Mouse (Mus musculus): Measurements from ENCODE around the gene Hoxc8. TPM values are rescaled to one million over a fixed set of nuclear protein-coding genes. Genes with fewer than 3 reads are reported as not detected.

Gene Hoxc8
- polyA plus RNA-seq (2014; fragmentation: Nextera tagmentation; extraction: Ambion mirVana): not detected in 2 replicates

GRCm38 (mm10) chr15:102990461-102991397 is at the start of gene Hoxc8:
TSS of gene Hoxc8 (plus strand) at chr15:102990607.
- Histone ChIP-seq H3K27me3 (ENCODE audit: insufficient read depth, low read length) (peaks cover 98% of the 10 kb centered on the region), H3K4me2 (peak within 1 kb of the TSS; percentile 43; the same call in 1 of the 2 replicates), H3K4me3 (ENCODE audit: low read depth, low read length) (peak within 1 kb of the TSS; percentile 12; the same call in 1 of the 2 replicates), H3K9ac (no peak within 1 kb of the TSS), H3K4me1 (ENCODE audit: insufficient read depth) (no peaks in the 10 kb centered on the region), H3K27ac (ENCODE audit: low read depth) (no peak within 1 kb of the TSS), H3K9me3 (ENCODE audit: low read depth, low read length) (no peaks in the 10 kb centered on the region), H3K36me3 (ENCODE audit: insufficient read depth) (no peaks in the 10 kb centered on the region)
- no peak for TF ChIP-seq CTCF (IDR thresholded peaks at IDR 0.05; ENCODE audit: low read depth)
- DNase-seq (no peak), ATAC-seq (ENCODE audit: insufficient read depth) (no peak)
- WGBS: 1% methylated on average over 67 of the region's 69 CpGs

GRCm38 (mm10) chr15:102942739-102943467 is 47.5 kb upstream of the Hoxc8 start:
- no peak for ATAC-seq (ENCODE audit: insufficient read depth)
- H3K4me1 ChIP-seq (ENCODE audit: insufficient read depth): no peaks in the 10 kb centered on the region
- no peak overlapping the region for H3K27ac ChIP-seq (ENCODE audit: low read depth)
- peak overlapping the region; percentile 39; the same call in 1 of the 2 replicates for H3K4me2 ChIP-seq
- TF ChIP-seq CTCF (IDR thresholded peaks at IDR 0.05; ENCODE audit: low read depth): peak; percentile 48
- no peak overlapping the region; the same call in 1 of the 2 replicates for H3K9ac ChIP-seq
- H3K4me3 ChIP-seq (ENCODE audit: low read depth, low read length): 0 out of 2 replicates have a peak overlapping the region, but pooled peaks have one; percentile 9
- DNase-seq: no peak
- 0% methylated on average over 53 of the region's 53 CpGs for WGBS
- no peaks in the 10 kb centered on the region for H3K36me3 ChIP-seq (ENCODE audit: insufficient read depth)
- H3K27me3 ChIP-seq (ENCODE audit: insufficient read depth, low read length): peaks cover 100% of the 10 kb centered on the region
- no peaks in the 10 kb centered on the region for H3K9me3 ChIP-seq (ENCODE audit: low read depth, low read length)

GRCm38 (mm10) chr15:102943468-102943813 is 47.0 kb upstream of the Hoxc8 start:
- no peaks in the 10 kb centered on the region for H3K36me3 ChIP-seq (ENCODE audit: insufficient read depth)
- no peak overlapping the region for H3K27ac ChIP-seq (ENCODE audit: low read depth)
- no peaks in the 10 kb centered on the region for H3K9me3 ChIP-seq (ENCODE audit: low read depth, low read length)
- no peak overlapping the region for H3K9ac ChIP-seq
- no peak for TF ChIP-seq CTCF (IDR thresholded peaks at IDR 0.05; ENCODE audit: low read depth)
- H3K27me3 ChIP-seq (ENCODE audit: insufficient read depth, low read length): peaks cover 100% of the 10 kb centered on the region
- DNase-seq (no peak), ATAC-seq (ENCODE audit: insufficient read depth) (no peak)
- H3K4me1 ChIP-seq (ENCODE audit: insufficient read depth): no peaks in the 10 kb centered on the region
- H3K4me3 ChIP-seq (ENCODE audit: low read depth, low read length): no peak overlapping the region
- WGBS: 2% methylated on average over 5 of the region's 5 CpGs
- no peak overlapping the region for H3K4me2 ChIP-seq

- ATAC-seq (ENCODE audit: insufficient read depth) (no peak), DNase-seq (no peak)
- H3K27me3 ChIP-seq (ENCODE audit: insufficient read depth, low read length): peaks cover 100% of the 10 kb centered on the region
- no peak overlapping the region for H3K4me3 ChIP-seq (ENCODE audit: low read depth, low read length)
- H3K4me2 ChIP-seq: no peak overlapping the region
- no peaks in the 10 kb centered on the region for H3K9me3 ChIP-seq (ENCODE audit: low read depth, low read length)
- no peak overlapping the region for H3K9ac ChIP-seq
- H3K36me3 ChIP-seq (ENCODE audit: insufficient read depth): no peaks in the 10 kb centered on the region
- no peaks in the 10 kb centered on the region for H3K4me1 ChIP-seq (ENCODE audit: insufficient read depth)
- no peak for TF ChIP-seq CTCF (IDR thresholded peaks at IDR 0.05; ENCODE audit: low read depth)
- no peak overlapping the region for H3K27ac ChIP-seq (ENCODE audit: low read depth)
- WGBS: 14% methylated on average over 22 of the region's 22 CpGs
Observed at GRCm38 (mm10) chr15:102945185-102946077, 45.0 kb upstream of the Hoxc8 start.

- peaks cover 100% of the 10 kb centered on the region for H3K27me3 ChIP-seq (ENCODE audit: insufficient read depth, low read length)
- TF ChIP-seq CTCF (IDR thresholded peaks at IDR 0.05; ENCODE audit: low read depth): no peak
- no peak overlapping the region for H3K27ac ChIP-seq (ENCODE audit: low read depth)
- no peak overlapping the region for H3K4me3 ChIP-seq (ENCODE audit: low read depth, low read length)
- no peak overlapping the region for H3K4me2 ChIP-seq
- H3K9ac ChIP-seq: no peak overlapping the region
- no peaks in the 10 kb centered on the region for H3K36me3 ChIP-seq (ENCODE audit: insufficient read depth)
- WGBS: 2% methylated on average over 9 of the region's 9 CpGs
- no peaks in the 10 kb centered on the region for H3K4me1 ChIP-seq (ENCODE audit: insufficient read depth)
- DNase-seq: no peak
- no peaks in the 10 kb centered on the region for H3K9me3 ChIP-seq (ENCODE audit: low read depth, low read length)
- no peak for ATAC-seq (ENCODE audit: insufficient read depth)
Observed at GRCm38 (mm10) chr15:102947276-102947675, 43.1 kb upstream of the Hoxc8 start.

GRCm38 (mm10) chr15:102948842-102949241 is 41.6 kb upstream of the Hoxc8 start:
- ATAC-seq (ENCODE audit: insufficient read depth) (no peak), DNase-seq (no peak)
- H3K27ac ChIP-seq (ENCODE audit: low read depth): no peak overlapping the region
- 14% methylated on average over 2 of the region's 2 CpGs for WGBS
- no peak overlapping the region for H3K4me2 ChIP-seq
- no peaks in the 10 kb centered on the region for H3K9me3 ChIP-seq (ENCODE audit: low read depth, low read length)
- no peaks in the 10 kb centered on the region for H3K4me1 ChIP-seq (ENCODE audit: insufficient read depth)
- no peak overlapping the region for H3K4me3 ChIP-seq (ENCODE audit: low read depth, low read length)
- no peak overlapping the region for H3K9ac ChIP-seq
- no peaks in the 10 kb centered on the region for H3K36me3 ChIP-seq (ENCODE audit: insufficient read depth)
- H3K27me3 ChIP-seq (ENCODE audit: insufficient read depth, low read length): peaks cover 100% of the 10 kb centered on the region
- no peak for TF ChIP-seq CTCF (IDR thresholded peaks at IDR 0.05; ENCODE audit: low read depth)
